Mouse (Mus musculus) left cerebral cortex, postnatal 25 days (tissue): Measurements from ENCODE around the gene Macf1. TPM values are rescaled to one million over a fixed set of nuclear protein-coding genes. Genes with fewer than 3 reads are reported as not detected.

ENCODE experiments used
- DNase-seq, 2 experiments: peaks; one replicate each; pipeline ENCODE4 v3.0.0; 2022; ENCODE audit warnings: low spot score in 2 of 2, mixed read lengths in 1 of 2
- intact Hi-C: fragments of 180-260 bp; cut with DNase I; formaldehyde crosslinking; loops from one replicate; pipeline ENCODE4 v1.15.1; 2025
- total RNA-seq, 2 experiments: library from RNA; stranded (reverse); gene quantifications; 2 replicates each; pipeline ENCODE4 v1.2.3; 2021

The Macf1 gene
- total RNA-seq, 2 experiments from 2014 or later, result 202 to 222 TPM

GRCm38 (mm10) chr4:123397643-123398434, 286.3 kb downstream of the Macf1 start:
- DNase-seq, result no peak
- intact Hi-C loops, result no loop called here

- DNase-seq, result no peak
- intact Hi-C loops, result no loop called here
Measured at GRCm38 (mm10) chr4:123397049-123397448, 287.1 kb downstream of the Macf1 start.

- intact Hi-C loops, result no loop called here
- no peak for DNase-seq
Measured at GRCm38 (mm10) chr4:123395435-123396000, 288.6 kb downstream of the Macf1 start.

GRCm38 (mm10) chr4:123394878-123395277, 289.3 kb downstream of the Macf1 start:
- intact Hi-C loops, result no loop called here
- peak in 1 of 2 experiments; percentile 48 for DNase-seq

- intact Hi-C loops, result no loop called here
- no peak for DNase-seq
Measured at GRCm38 (mm10) chr4:123394269-123394668, 289.9 kb downstream of the Macf1 start.

GRCm38 (mm10) chr4:123393004-123393403, 291.2 kb downstream of the Macf1 start:
- DNase-seq, result no peak
- intact Hi-C loops, result no loop called here

GRCm38 (mm10) chr4:123392187-123392586, 292.0 kb downstream of the Macf1 start:
- no peak for DNase-seq
- intact Hi-C loops, result no loop called here

- intact Hi-C loops, result no loop called here
- no peak for DNase-seq
Measured at GRCm38 (mm10) chr4:123385028-123385427, 299.1 kb downstream of the Macf1 start.

- intact Hi-C loops, result no loop called here
- DNase-seq, result peak; percentile 69 to 90
Measured at GRCm38 (mm10) chr4:123383173-123383572, 301.0 kb downstream of the Macf1 start.

GRCm38 (mm10) chr4:123382051-123382450, 302.1 kb downstream of the Macf1 start:
- intact Hi-C loops, result no loop called here
- DNase-seq, result no peak

GRCm38 (mm10) chr4:123381598-123381997, 302.6 kb downstream of the Macf1 start:
- intact Hi-C loops, result no loop called here
- no peak for DNase-seq

- intact Hi-C loops, result loop anchor here (10.0 kb wide), 1 partner anchor 109 kb away; no protein-coding TSS in a partner anchor
- no peak for DNase-seq
Measured at GRCm38 (mm10) chr4:123376031-123376430, 308.1 kb downstream of the Macf1 start.

GRCm38 (mm10) chr4:123374316-123375008, 309.7 kb downstream of the Macf1 start:
- intact Hi-C loops, result loop anchor here (5.0 to 10.0 kb wide), 2 partner anchors 73 to 110 kb away; no protein-coding TSS in a partner anchor
- DNase-seq, result no peak

- intact Hi-C loops, result no loop called here
- no peak for DNase-seq
Measured at GRCm38 (mm10) chr4:123363555-123363954, 320.6 kb downstream of the Macf1 start.

- intact Hi-C loops, result no loop called here
- DNase-seq, result no peak
Measured at GRCm38 (mm10) chr4:123360771-123361170, 323.4 kb downstream of the Macf1 start.

GRCm38 (mm10) chr4:123358613-123359012, 325.5 kb downstream of the Macf1 start:
- intact Hi-C loops, result no loop called here
- DNase-seq, result no peak

- intact Hi-C loops, result no loop called here
Measured at GRCm38 (mm10) chr4:123355941-123356340, 328.2 kb downstream of the Macf1 start.

GRCm38 (mm10) chr4:123353271-123353877, 330.8 kb downstream of the Macf1 start:
- peak in 1 of 2 experiments; percentile 27 for DNase-seq

More at GRCm38 (mm10) chr4:123355941-123356340, 328.2 kb downstream of the Macf1 start:
- no peak for DNase-seq

GRCm38 (mm10) chr4:123343471-123343789, 340.7 kb downstream of the Macf1 start:
- DNase-seq, result no peak
- intact Hi-C loops, result loop anchor here (5.0 kb wide), 1 partner anchor 36 kb away; no protein-coding TSS in a partner anchor

More at GRCm38 (mm10) chr4:123353271-123353877, 330.8 kb downstream of the Macf1 start:
- intact Hi-C loops, result no loop called here
